Mouse (Mus musculus): ENCODE measurements around the gene Nckap5. TPM values are rescaled to one million over a fixed set of nuclear protein-coding genes. Genes with fewer than 3 reads are reported as not detected.
"Not testable (repeated sequence)": the region's sequence is repeated elsewhere in the genome, so short reads cannot be mapped to it uniquely, and the experiment has no call there.

Nckap5 gene
- polyA plus RNA-seq, 1 experiment from 2014 or later: 3.2 TPM

- H3K4me2 ChIP-seq (replicated peaks; ENCODE audit: low read depth, low read length): no peak overlapping the region
- ATAC-seq (ENCODE audit: low FRiP score, low TSS enrichment): no peak
- 35% methylated on average over 1 of the region's 1 CpGs for WGBS
Observed at GRCm38 (mm10) chr1:126129129-126129528, 701.5 kb downstream of the Nckap5 start.

GRCm38 (mm10) chr1:126123111-126123510 lies 707.5 kb downstream of the Nckap5 start:
- Histone ChIP-seq H3K4me3 (ENCODE audit: low read length) (no peak overlapping the region), H3K27me3 (ENCODE audit: control insufficient read depth, insufficient read depth, low read length) (no peaks in the 10 kb centered on the region), H3K9me3 (ENCODE audit: control insufficient read depth, low read length) (no peaks in the 10 kb centered on the region), H3K4me1 (ENCODE audit: control insufficient read depth, insufficient read depth, low read length) (no peaks in the 10 kb centered on the region), H3K9ac (ENCODE audit: low read depth, low read length) (no peak overlapping the region), H3K27ac (ENCODE audit: low read depth, low read length) (no peak overlapping the region), H3K4me2 (replicated peaks; ENCODE audit: low read depth, low read length) (no peak overlapping the region), H3K36me3 (ENCODE audit: control insufficient read depth, insufficient read depth, low read length) (no peaks in the 10 kb centered on the region)
- ATAC-seq (ENCODE audit: low FRiP score, low TSS enrichment): no peak
- 79% methylated on average over 5 of the region's 5 CpGs for WGBS

More at GRCm38 (mm10) chr1:126129129-126129528, 701.5 kb downstream of the Nckap5 start:
- no peaks in the 10 kb centered on the region for H3K9me3 ChIP-seq (ENCODE audit: control insufficient read depth, low read length)
- no peaks in the 10 kb centered on the region for H3K36me3 ChIP-seq (ENCODE audit: control insufficient read depth, insufficient read depth, low read length)
- no peak overlapping the region for H3K27ac ChIP-seq (ENCODE audit: low read depth, low read length)
- no peak overlapping the region for H3K4me3 ChIP-seq (ENCODE audit: low read length)
- no peaks in the 10 kb centered on the region for H3K27me3 ChIP-seq (ENCODE audit: control insufficient read depth, insufficient read depth, low read length)
- no peaks in the 10 kb centered on the region for H3K4me1 ChIP-seq (ENCODE audit: control insufficient read depth, insufficient read depth, low read length)
- H3K9ac ChIP-seq (ENCODE audit: low read depth, low read length): no peak overlapping the region

GRCm38 (mm10) chr1:126120506-126120905 lies 710.1 kb downstream of the Nckap5 start:
- no peak for ATAC-seq (ENCODE audit: low FRiP score, low TSS enrichment)
- WGBS: 55% methylated on average over 8 of the region's 8 CpGs
- no peaks in the 10 kb centered on the region for H3K27me3 ChIP-seq (ENCODE audit: control insufficient read depth, insufficient read depth, low read length)
- no peaks in the 10 kb centered on the region for H3K9me3 ChIP-seq (ENCODE audit: control insufficient read depth, low read length)
- no peak overlapping the region for H3K27ac ChIP-seq (ENCODE audit: low read depth, low read length)
- no peak overlapping the region for H3K4me2 ChIP-seq (replicated peaks; ENCODE audit: low read depth, low read length)
- no peaks in the 10 kb centered on the region for H3K36me3 ChIP-seq (ENCODE audit: control insufficient read depth, insufficient read depth, low read length)
- H3K4me3 ChIP-seq (ENCODE audit: low read length): no peak overlapping the region
- H3K4me1 ChIP-seq (ENCODE audit: control insufficient read depth, insufficient read depth, low read length): no peaks in the 10 kb centered on the region
- no peak overlapping the region for H3K9ac ChIP-seq (ENCODE audit: low read depth, low read length)

- H3K36me3 ChIP-seq (ENCODE audit: control insufficient read depth, insufficient read depth, low read length): no peaks in the 10 kb centered on the region
- no peak overlapping the region for H3K4me3 ChIP-seq (ENCODE audit: low read length)
- H3K27me3 ChIP-seq (ENCODE audit: control insufficient read depth, insufficient read depth, low read length): no peaks in the 10 kb centered on the region
- no peak for ATAC-seq (ENCODE audit: low FRiP score, low TSS enrichment)
- WGBS: 75% methylated on average over 3 of the region's 3 CpGs
- H3K4me2 ChIP-seq (replicated peaks; ENCODE audit: low read depth, low read length): no peak overlapping the region
- H3K9me3 ChIP-seq (ENCODE audit: control insufficient read depth, low read length): no peaks in the 10 kb centered on the region
- H3K9ac ChIP-seq (ENCODE audit: low read depth, low read length): no peak overlapping the region
- no peak overlapping the region for H3K27ac ChIP-seq (ENCODE audit: low read depth, low read length)
- no peaks in the 10 kb centered on the region for H3K4me1 ChIP-seq (ENCODE audit: control insufficient read depth, insufficient read depth, low read length)
Observed at GRCm38 (mm10) chr1:126116034-126116433, 714.6 kb downstream of the Nckap5 start.

- no peaks in the 10 kb centered on the region for H3K36me3 ChIP-seq (ENCODE audit: control insufficient read depth, insufficient read depth, low read length)
- no peak overlapping the region for H3K4me2 ChIP-seq (replicated peaks; ENCODE audit: low read depth, low read length)
- H3K4me1 ChIP-seq (ENCODE audit: control insufficient read depth, insufficient read depth, low read length): no peaks in the 10 kb centered on the region
- no peak overlapping the region for H3K4me3 ChIP-seq (ENCODE audit: low read length)
- no peak overlapping the region for H3K27ac ChIP-seq (ENCODE audit: low read depth, low read length)
- 73% methylated on average over 3 of the region's 3 CpGs for whole genome bisulfite sequencing
- no peaks in the 10 kb centered on the region for H3K27me3 ChIP-seq (ENCODE audit: control insufficient read depth, insufficient read depth, low read length)
- H3K9ac ChIP-seq (ENCODE audit: low read depth, low read length): no peak overlapping the region
- ATAC-seq (ENCODE audit: low FRiP score, low TSS enrichment): no peak
- H3K9me3 ChIP-seq (ENCODE audit: control insufficient read depth, low read length): no peaks in the 10 kb centered on the region
Observed at GRCm38 (mm10) chr1:126105673-126106256, 724.8 kb downstream of the Nckap5 start.

GRCm38 (mm10) chr1:126094346-126094745 lies 736.3 kb downstream of the Nckap5 start:
- Histone ChIP-seq H3K9me3 (ENCODE audit: control insufficient read depth, low read length) (no peaks in the 10 kb centered on the region), H3K4me1 (ENCODE audit: control insufficient read depth, insufficient read depth, low read length) (no peaks in the 10 kb centered on the region), H3K4me2 (replicated peaks; ENCODE audit: low read depth, low read length) (no peak overlapping the region), H3K36me3 (ENCODE audit: control insufficient read depth, insufficient read depth, low read length) (no peaks in the 10 kb centered on the region), H3K4me3 (ENCODE audit: low read length) (no peak overlapping the region), H3K9ac (ENCODE audit: low read depth, low read length) (no peak overlapping the region), H3K27ac (ENCODE audit: low read depth, low read length) (no peak overlapping the region), H3K27me3 (ENCODE audit: control insufficient read depth, insufficient read depth, low read length) (no peaks in the 10 kb centered on the region)
- WGBS: 83% methylated on average over 4 of the region's 4 CpGs
- ATAC-seq (ENCODE audit: low FRiP score, low TSS enrichment): no peak

GRCm38 (mm10) chr1:126091979-126092378 lies 738.6 kb downstream of the Nckap5 start:
- not testable (repeated sequence) for ATAC-seq (ENCODE audit: low FRiP score, low TSS enrichment)

GRCm38 (mm10) chr1:126087181-126087580 lies 743.4 kb downstream of the Nckap5 start:
- H3K9me3 ChIP-seq (ENCODE audit: control insufficient read depth, low read length): no peaks in the 10 kb centered on the region
- no peak overlapping the region for H3K4me3 ChIP-seq (ENCODE audit: low read length)
- H3K4me1 ChIP-seq (ENCODE audit: control insufficient read depth, insufficient read depth, low read length): no peaks in the 10 kb centered on the region
- no peaks in the 10 kb centered on the region for H3K27me3 ChIP-seq (ENCODE audit: control insufficient read depth, insufficient read depth, low read length)
- no peak overlapping the region for H3K4me2 ChIP-seq (replicated peaks; ENCODE audit: low read depth, low read length)
- WGBS: 80% methylated on average over 7 of the region's 7 CpGs
- H3K36me3 ChIP-seq (ENCODE audit: control insufficient read depth, insufficient read depth, low read length): no peaks in the 10 kb centered on the region
- no peak for ATAC-seq (ENCODE audit: low FRiP score, low TSS enrichment)
- H3K27ac ChIP-seq (ENCODE audit: low read depth, low read length): no peak overlapping the region
- no peak overlapping the region for H3K9ac ChIP-seq (ENCODE audit: low read depth, low read length)

More at GRCm38 (mm10) chr1:126091979-126092378, 738.6 kb downstream of the Nckap5 start:
- WGBS: 63% methylated on average over 2 of the region's 2 CpGs
- H3K9ac ChIP-seq (ENCODE audit: low read depth, low read length); H3K36me3 ChIP-seq (ENCODE audit: control insufficient read depth, insufficient read depth, low read length); H3K27me3 ChIP-seq (ENCODE audit: control insufficient read depth, insufficient read depth, low read length); H3K27ac ChIP-seq (ENCODE audit: low read depth, low read length); H3K4me1 ChIP-seq (ENCODE audit: control insufficient read depth, insufficient read depth, low read length); H3K9me3 ChIP-seq (ENCODE audit: control insufficient read depth, low read length); H3K4me3 ChIP-seq (ENCODE audit: low read length); H3K4me2 ChIP-seq (replicated peaks; ENCODE audit: low read depth, low read length): not testable (repeated sequence)

- Histone ChIP-seq H3K4me2 (replicated peaks; ENCODE audit: low read depth, low read length) (no peak overlapping the region), H3K4me1 (ENCODE audit: control insufficient read depth, insufficient read depth, low read length) (no peaks in the 10 kb centered on the region), H3K9ac (ENCODE audit: low read depth, low read length) (no peak overlapping the region), H3K27ac (ENCODE audit: low read depth, low read length) (no peak overlapping the region), H3K4me3 (ENCODE audit: low read length) (no peak overlapping the region), H3K36me3 (ENCODE audit: control insufficient read depth, insufficient read depth, low read length) (no peaks in the 10 kb centered on the region), H3K27me3 (ENCODE audit: control insufficient read depth, insufficient read depth, low read length) (no peaks in the 10 kb centered on the region), H3K9me3 (ENCODE audit: control insufficient read depth, low read length) (no peaks in the 10 kb centered on the region)
- WGBS: 46% methylated on average over 4 of the region's 4 CpGs
- no peak for ATAC-seq (ENCODE audit: low FRiP score, low TSS enrichment)
Observed at GRCm38 (mm10) chr1:126076312-126076711, 754.3 kb downstream of the Nckap5 start.

All from kidney, embryonic 14.5 days (tissue).